Mouse (Mus musculus): ENCODE results near the gene Lrrfip2. TPM values are rescaled to one million over a fixed set of nuclear protein-coding genes. Genes with fewer than 3 reads are reported as not detected.

Gene Lrrfip2
- polyA plus RNA-seq, 1 experiment from 2014 or later = 51.3 TPM

DNA sequence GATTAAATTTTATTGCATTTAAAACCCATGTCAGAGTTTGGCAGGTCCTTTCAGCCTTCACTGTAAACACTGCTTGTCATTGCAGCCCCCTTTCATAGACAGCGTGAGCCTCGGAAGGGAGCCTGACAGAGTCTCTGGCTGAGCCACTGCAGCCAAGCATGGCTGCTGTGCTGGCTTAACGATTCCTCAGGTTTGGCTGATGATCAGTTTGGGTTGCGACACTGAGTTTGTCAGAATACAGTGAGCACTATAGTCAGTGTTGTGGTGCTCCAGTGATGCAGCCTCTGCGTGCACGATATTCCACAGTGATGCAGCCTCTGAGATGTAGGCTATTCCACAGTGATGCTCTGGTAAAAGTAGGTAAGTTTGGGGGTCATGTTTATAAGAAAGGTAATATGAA is 69.5 kb downstream of the Lrrfip2 start:
- H3K4me2 ChIP-seq = no peak overlapping the region
- H3K4me1 ChIP-seq = peaks cover 11% of the 10 kb centered on the region
- H3K9ac ChIP-seq = no peak overlapping the region
- H3K4me3 ChIP-seq = no peak overlapping the region
- no peaks in the 10 kb centered on the region for H3K27me3 ChIP-seq (replicated peaks)
- peaks cover 10% of the 10 kb centered on the region; the same call in 1 of the 2 replicates for H3K36me3 ChIP-seq (replicated peaks)
- WGBS = 71% methylated on average over 6 of the region's 6 CpGs
- H3K9me3 ChIP-seq = no peaks in the 10 kb centered on the region
- H3K27ac ChIP-seq = no peak overlapping the region
- no peak for ATAC-seq (replicated peaks)

DNA sequence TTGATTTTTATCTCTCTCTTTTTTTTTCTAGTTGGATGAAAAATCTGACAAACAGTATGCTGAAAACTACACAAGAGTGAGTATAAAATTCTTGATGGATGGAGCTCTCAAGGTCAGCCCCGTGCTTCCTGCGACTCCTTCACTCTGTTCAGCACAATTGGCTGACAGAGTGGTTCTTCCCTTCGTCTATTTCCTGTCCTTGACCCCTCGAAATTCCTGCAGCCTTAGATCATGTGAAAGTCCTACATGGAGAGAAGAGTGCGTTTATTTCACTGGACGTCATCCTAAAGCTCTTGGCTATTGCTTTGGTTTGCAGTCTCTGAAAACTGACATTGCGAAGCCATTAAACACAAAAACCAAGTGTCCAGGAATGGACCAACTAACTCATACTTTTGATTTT is 71.3 kb downstream of the Lrrfip2 start:
- no peak overlapping the region for H3K9ac ChIP-seq
- 90% methylated on average over 7 of the region's 7 CpGs for WGBS
- H3K36me3 ChIP-seq (replicated peaks) = peaks cover 13% of the 10 kb centered on the region; the same call in 1 of the 2 replicates
- H3K4me2 ChIP-seq = no peak overlapping the region
- ATAC-seq (replicated peaks) = no peak
- H3K27ac ChIP-seq = no peak overlapping the region
- H3K4me3 ChIP-seq = no peak overlapping the region
- peaks cover 11% of the 10 kb centered on the region for H3K4me1 ChIP-seq
- no peaks in the 10 kb centered on the region for H3K27me3 ChIP-seq (replicated peaks)
- H3K9me3 ChIP-seq = no peaks in the 10 kb centered on the region

DNA sequence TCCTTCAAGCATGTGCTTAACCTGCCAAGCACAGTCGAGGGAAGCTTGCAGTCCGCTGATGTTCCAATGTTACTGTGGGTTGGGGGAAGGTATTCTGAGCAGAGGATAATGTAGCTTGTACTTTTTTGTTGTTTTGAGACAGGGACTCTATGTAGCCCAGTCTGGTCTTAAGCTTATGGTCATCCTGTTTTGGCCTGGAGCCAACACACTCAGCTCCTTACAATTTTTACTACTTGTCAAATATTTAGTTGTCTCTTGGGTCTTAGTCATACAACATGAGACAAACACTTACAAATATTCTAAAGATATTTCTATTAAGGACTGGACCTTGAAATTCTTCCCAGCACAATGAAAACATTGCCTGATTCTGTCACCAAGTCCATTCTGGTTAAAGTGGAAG is 75.8 kb downstream of the Lrrfip2 start:
- no peaks in the 10 kb centered on the region for H3K9me3 ChIP-seq
- no peaks in the 10 kb centered on the region for H3K4me1 ChIP-seq
- no peaks in the 10 kb centered on the region for H3K27me3 ChIP-seq (replicated peaks)
- H3K4me3 ChIP-seq = no peak overlapping the region
- WGBS = 90% methylated on average over 2 of the region's 2 CpGs
- H3K4me2 ChIP-seq = no peak overlapping the region
- no peak for ATAC-seq (replicated peaks)
- H3K36me3 ChIP-seq (replicated peaks) = peaks cover 13% of the 10 kb centered on the region; the same call in 1 of the 2 replicates
- no peak overlapping the region for H3K27ac ChIP-seq
- no peak overlapping the region for H3K9ac ChIP-seq

DNA sequence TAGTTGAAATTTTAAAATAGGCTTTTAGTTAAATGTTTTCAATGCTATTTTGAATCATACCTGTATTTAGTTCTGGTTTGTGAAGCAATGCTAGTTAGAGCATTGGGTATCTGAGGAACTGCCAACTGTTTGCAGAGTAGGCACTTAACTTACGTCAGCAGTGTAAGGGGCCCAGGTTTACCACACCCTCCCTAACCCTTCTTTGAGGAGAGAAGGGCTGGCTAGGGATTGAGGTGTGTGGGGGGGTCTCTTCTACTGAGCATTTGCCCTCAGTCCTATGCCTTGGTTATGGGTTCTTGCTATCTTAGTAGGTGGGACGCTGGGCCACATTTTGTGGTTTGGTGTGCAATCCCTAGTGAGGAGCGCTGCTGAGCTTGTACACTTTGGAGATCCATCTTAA is 79.7 kb downstream of the Lrrfip2 start:
- Histone ChIP-seq H3K27me3 (replicated peaks) (no peaks in the 10 kb centered on the region), H3K36me3 (replicated peaks) (0 out of 2 replicates have a peak, but pooled peaks cover 1% of the 10 kb centered on the region), H3K27ac (no peak overlapping the region), H3K4me1 (no peaks in the 10 kb centered on the region), H3K4me3 (no peak overlapping the region), H3K4me2 (no peak overlapping the region), H3K9ac (no peak overlapping the region), H3K9me3 (no peaks in the 10 kb centered on the region)
- 97% methylated on average over 3 of the region's 3 CpGs for WGBS
- no peak for ATAC-seq (replicated peaks)

DNA sequence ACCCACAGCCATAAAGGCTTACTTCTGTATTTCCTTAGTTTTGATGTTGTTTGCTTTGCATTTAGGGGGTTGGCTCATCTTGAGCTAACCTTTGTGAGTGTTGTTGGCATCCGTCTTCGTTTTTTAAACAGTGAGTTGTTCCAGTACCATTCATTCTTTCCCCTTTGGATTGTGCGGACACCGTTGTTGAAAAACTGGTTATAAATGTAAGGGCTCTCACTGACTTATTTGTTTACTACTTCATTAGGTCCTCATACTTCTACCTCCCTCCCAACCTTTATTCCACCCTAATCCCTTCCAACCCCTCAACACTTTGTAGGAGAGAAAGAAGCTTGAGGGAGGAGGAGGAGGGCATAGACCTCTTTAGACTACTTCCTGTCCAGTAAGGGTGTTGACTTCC is 80.3 kb downstream of the Lrrfip2 start:
- no peak for ATAC-seq (replicated peaks)
- H3K4me1 ChIP-seq = no peaks in the 10 kb centered on the region
- no peak overlapping the region for H3K27ac ChIP-seq
- WGBS = 88% methylated on average over 4 of the region's 4 CpGs
- no peak overlapping the region for H3K4me2 ChIP-seq
- no peaks in the 10 kb centered on the region for H3K9me3 ChIP-seq
- H3K27me3 ChIP-seq (replicated peaks) = no peaks in the 10 kb centered on the region
- H3K9ac ChIP-seq = no peak overlapping the region
- H3K4me3 ChIP-seq = no peak overlapping the region
- no peaks in the 10 kb centered on the region for H3K36me3 ChIP-seq (replicated peaks)

DNA sequence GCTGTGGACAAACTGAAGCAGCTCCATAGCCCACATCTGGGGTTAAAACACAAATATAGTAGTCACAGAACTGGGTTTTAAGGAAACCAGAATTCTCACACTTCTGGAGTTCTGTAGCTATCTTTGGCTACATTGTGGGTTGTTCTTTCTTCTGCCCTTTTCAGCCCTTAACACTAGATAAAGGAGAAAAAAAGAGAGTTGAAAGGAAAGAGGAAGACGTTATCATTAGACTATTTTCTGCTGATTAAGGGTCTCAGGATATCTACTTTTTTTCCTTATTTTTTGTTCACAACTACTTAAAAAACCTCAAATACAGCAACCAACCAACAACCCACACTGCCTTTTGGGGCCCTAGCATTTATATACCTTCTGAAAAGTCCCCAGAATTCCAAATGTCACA is 80.9 kb downstream of the Lrrfip2 start:
- Histone ChIP-seq H3K4me1 (no peaks in the 10 kb centered on the region), H3K9me3 (no peaks in the 10 kb centered on the region), H3K27ac (no peak overlapping the region), H3K36me3 (replicated peaks) (no peaks in the 10 kb centered on the region), H3K9ac (no peak overlapping the region), H3K4me3 (no peak overlapping the region), H3K4me2 (no peak overlapping the region), H3K27me3 (replicated peaks) (no peaks in the 10 kb centered on the region)
- ATAC-seq (replicated peaks) = no peak
- WGBS = 80% methylated on average over 1 of the region's 1 CpGs

DNA sequence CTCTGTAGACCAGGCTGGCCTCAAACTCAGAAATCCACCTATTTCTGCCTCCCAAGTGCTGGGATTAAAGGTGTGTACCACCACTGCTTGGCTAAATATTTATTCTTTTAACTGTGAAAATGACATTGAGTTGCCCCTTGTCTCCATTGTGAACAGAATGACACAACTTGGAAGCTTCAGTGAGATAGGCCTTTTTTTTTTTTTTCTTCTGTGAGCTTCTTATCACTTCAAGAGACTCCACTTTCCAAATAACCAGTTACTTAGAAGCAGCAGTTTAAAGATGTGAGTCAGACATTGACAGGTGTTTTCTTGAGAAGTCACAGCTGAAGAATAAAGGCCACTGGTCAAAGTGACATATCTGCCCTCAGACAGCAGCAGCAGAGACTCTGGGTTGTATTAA is 82.8 kb downstream of the Lrrfip2 start:
- Histone ChIP-seq H3K4me3 (no peak overlapping the region), H3K9ac (no peak overlapping the region), H3K27ac (no peak overlapping the region), H3K36me3 (replicated peaks) (0 out of 2 replicates have a peak, but pooled peaks cover under 1% of the 10 kb centered on the region), H3K9me3 (no peaks in the 10 kb centered on the region), H3K27me3 (replicated peaks) (no peaks in the 10 kb centered on the region), H3K4me1 (no peaks in the 10 kb centered on the region), H3K4me2 (no peak overlapping the region)
- no peak for ATAC-seq (replicated peaks)

DNA sequence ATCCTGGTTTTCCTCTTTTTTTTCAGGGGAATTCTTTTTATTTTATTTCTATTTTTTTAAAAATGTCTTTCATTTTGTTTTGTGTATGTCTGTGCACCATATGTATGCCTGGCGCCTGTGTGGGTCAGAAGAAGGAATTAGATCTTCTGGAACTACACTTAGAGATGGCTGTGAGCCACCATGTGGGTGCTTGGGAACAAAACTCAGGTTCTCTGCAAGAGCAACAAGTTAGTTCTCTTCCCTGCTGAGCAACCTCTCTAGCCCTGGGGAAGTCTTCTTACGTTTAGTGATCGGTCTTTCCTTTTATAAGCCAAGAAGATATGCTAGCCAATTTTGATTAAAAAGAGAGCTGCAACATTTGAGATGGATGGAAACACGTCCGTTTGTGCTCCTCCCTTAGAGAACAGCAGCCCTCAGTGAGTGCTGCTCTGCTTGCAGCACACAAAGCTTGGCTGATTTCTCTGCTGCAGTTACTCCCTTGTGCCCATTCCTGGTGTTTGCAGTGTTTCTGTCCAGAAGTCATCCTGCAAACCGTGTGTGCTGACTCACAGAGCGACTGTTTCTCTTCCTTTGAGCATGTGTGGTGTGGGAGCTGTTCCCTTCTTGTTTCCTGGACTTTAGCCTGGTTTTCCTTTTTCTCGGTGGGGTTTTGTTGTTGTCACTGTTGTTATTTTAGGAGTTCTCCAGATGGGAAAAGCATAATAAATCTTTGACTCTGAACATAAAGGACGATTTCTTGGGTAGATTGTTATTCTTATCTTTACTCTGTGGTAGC is 87.4 kb downstream of the Lrrfip2 start:
- WGBS = 79% methylated on average over 9 of the region's 9 CpGs
- Histone ChIP-seq H3K9ac (no peak overlapping the region), H3K4me3 (no peak overlapping the region), H3K27me3 (replicated peaks) (no peaks in the 10 kb centered on the region), H3K4me2 (no peak overlapping the region), H3K27ac (no peak overlapping the region), H3K36me3 (replicated peaks) (peaks cover 5% of the 10 kb centered on the region; the same call in 1 of the 2 replicates), H3K4me1 (no peaks in the 10 kb centered on the region), H3K9me3 (no peaks in the 10 kb centered on the region)
- no peak for ATAC-seq (replicated peaks)

DNA sequence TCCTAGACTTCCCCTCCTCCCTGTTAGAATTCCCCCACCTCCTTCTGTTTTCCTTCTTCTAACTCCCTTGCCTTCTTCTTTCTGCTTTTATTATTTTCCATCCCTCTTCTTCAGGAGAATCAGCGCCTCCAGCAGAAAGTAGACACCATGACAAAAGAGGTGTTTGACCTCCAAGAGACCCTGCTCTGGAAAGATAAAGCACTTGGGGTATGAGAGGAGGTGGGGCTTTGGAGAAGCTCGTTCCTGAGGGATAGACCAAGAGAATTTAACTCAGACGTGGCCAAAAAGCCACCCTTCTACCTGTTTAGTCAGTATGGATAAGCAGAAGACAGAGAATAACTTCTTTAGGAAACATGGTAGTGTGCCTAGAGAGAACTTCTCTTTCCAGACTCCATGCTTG is 90.3 kb downstream of the Lrrfip2 start:
- 73% methylated on average over 3 of the region's 3 CpGs for WGBS
- no peak overlapping the region for H3K27ac ChIP-seq
- no peaks in the 10 kb centered on the region for H3K9me3 ChIP-seq
- H3K4me1 ChIP-seq = no peaks in the 10 kb centered on the region
- ATAC-seq (replicated peaks) = no peak
- no peaks in the 10 kb centered on the region for H3K27me3 ChIP-seq (replicated peaks)
- H3K36me3 ChIP-seq (replicated peaks) = peaks cover 5% of the 10 kb centered on the region; the same call in 1 of the 2 replicates
- no peak overlapping the region for H3K9ac ChIP-seq
- H3K4me3 ChIP-seq = no peak overlapping the region
- no peak overlapping the region for H3K4me2 ChIP-seq

DNA sequence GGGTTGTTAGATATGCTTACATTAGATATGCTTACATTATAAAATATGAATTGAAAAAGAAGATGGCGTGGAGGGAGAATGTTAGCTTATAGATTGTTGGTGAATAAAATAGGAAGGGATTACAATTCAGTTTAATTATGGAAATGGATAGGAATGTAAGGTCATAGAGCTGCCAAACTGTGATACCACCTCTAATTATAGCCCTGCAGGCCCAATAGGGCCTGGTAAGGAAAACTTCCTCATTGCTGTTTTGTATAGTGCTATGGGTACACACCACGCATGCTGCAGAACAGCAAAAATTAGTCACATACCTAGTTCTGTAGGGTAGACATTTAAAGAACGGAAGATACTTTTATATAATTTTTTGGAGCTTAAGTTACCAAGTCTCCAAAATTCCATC is 90.8 kb downstream of the Lrrfip2 start:
- Histone ChIP-seq H3K27ac (no peak overlapping the region), H3K9ac (no peak overlapping the region), H3K36me3 (replicated peaks) (peaks cover 5% of the 10 kb centered on the region; the same call in 1 of the 2 replicates), H3K9me3 (no peaks in the 10 kb centered on the region), H3K4me2 (no peak overlapping the region), H3K27me3 (replicated peaks) (no peaks in the 10 kb centered on the region), H3K4me1 (no peaks in the 10 kb centered on the region), H3K4me3 (no peak overlapping the region)
- ATAC-seq (replicated peaks) = no peak
- WGBS = 93% methylated on average over 3 of the region's 3 CpGs

DNA sequence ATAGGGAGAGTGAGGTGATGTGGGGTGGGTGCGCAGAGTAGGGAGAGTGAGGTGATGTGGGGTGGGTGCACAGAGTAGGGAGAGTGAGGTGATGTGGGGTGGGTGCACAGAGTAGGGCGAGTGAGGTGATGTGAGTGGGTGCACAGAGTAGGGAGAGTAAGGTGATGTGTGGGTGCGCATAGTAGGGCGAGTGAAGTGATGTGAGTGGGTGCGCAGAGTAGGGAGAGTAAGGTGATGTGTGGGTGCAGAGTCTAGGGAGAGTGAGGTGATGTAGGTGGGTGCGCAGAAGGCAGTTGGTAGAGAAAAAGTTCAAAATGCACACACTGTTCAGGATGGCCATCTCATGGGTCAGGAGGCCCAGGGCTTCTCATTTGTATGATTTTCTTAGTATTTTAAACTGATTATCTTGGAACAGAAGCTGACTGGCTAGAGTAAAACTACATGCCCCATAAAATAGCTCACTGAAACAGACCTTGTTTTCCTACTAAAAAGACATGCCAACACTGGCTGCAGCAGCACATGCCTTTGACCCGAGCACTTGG is 91.8 kb downstream of the Lrrfip2 start:
- Histone ChIP-seq H3K4me2 (no peak overlapping the region), H3K4me3 (no peak overlapping the region), H3K9me3 (no peaks in the 10 kb centered on the region), H3K9ac (no peak overlapping the region), H3K27ac (no peak overlapping the region), H3K36me3 (replicated peaks) (peaks cover 8% of the 10 kb centered on the region; the same call in 1 of the 2 replicates), H3K27me3 (replicated peaks) (no peaks in the 10 kb centered on the region), H3K4me1 (no peaks in the 10 kb centered on the region)
- WGBS = 94% methylated on average over 7 of the region's 7 CpGs
- no peak for ATAC-seq (replicated peaks)

DNA sequence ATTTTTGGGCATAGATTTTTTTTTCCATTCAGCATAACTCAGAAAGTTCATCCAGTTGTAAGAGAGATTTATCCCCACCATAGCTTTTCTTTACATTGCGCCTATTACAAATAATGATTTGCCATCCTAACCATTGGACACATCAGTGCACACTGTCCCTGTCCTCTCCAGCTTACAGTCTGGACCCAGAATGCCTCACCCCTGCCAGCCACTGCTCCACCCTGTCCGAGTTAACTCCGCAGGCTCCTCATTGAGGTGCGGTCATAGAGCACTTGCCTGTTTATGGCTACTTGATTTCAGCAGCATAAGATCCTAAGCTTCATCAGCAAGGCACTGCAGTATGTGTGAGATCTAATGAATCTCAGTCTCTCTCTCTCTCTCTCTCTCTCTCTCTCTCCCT is 93.0 kb downstream of the Lrrfip2 start:
- Histone ChIP-seq H3K27ac (no peak overlapping the region), H3K9ac (no peak overlapping the region), H3K27me3 (replicated peaks) (no peaks in the 10 kb centered on the region), H3K4me3 (no peak overlapping the region), H3K4me2 (no peak overlapping the region), H3K36me3 (replicated peaks) (peaks cover 8% of the 10 kb centered on the region; the same call in 1 of the 2 replicates), H3K4me1 (no peaks in the 10 kb centered on the region), H3K9me3 (no peaks in the 10 kb centered on the region)
- no peak for ATAC-seq (replicated peaks)
- WGBS = 91% methylated on average over 4 of the region's 4 CpGs

Measured in midbrain, embryonic 15.5 days (tissue).